Mouse (Mus musculus) left cerebral cortex, postnatal 25 days (tissue): Measurements from ENCODE around the gene Nexmif. TPM values are rescaled to one million over a fixed set of nuclear protein-coding genes. Genes with fewer than 3 reads are reported as not detected.
"Not testable (repeated sequence)": the region's sequence is repeated elsewhere in the genome, so short reads cannot be mapped to it uniquely, and the experiment has no call there.

Experiments used
- DNase-seq, 2 experiments: peaks; one replicate each; pipeline ENCODE4 v3.0.0; 2022; ENCODE audit warnings: low spot score in 2 of 2, mixed read lengths in 1 of 2
- intact Hi-C: fragments of 180-260 bp; cut with DNase I; formaldehyde crosslinking; loops from one replicate; pipeline ENCODE4 v1.15.1; 2025
- microRNA-seq, 2 experiments: library from miRNA; unstranded; fragments of <30 nt; microRNA quantifications; one replicate each; pipeline ENCODE4 v1.2.0; 2022
- total RNA-seq, 2 experiments: library from RNA; stranded (reverse); gene quantifications; 2 replicates each; pipeline ENCODE4 v1.2.3; 2021

The Nexmif gene
- 10 to 100 TPM; 28.8 to 29.8 TPM for total RNA-seq

DNA sequence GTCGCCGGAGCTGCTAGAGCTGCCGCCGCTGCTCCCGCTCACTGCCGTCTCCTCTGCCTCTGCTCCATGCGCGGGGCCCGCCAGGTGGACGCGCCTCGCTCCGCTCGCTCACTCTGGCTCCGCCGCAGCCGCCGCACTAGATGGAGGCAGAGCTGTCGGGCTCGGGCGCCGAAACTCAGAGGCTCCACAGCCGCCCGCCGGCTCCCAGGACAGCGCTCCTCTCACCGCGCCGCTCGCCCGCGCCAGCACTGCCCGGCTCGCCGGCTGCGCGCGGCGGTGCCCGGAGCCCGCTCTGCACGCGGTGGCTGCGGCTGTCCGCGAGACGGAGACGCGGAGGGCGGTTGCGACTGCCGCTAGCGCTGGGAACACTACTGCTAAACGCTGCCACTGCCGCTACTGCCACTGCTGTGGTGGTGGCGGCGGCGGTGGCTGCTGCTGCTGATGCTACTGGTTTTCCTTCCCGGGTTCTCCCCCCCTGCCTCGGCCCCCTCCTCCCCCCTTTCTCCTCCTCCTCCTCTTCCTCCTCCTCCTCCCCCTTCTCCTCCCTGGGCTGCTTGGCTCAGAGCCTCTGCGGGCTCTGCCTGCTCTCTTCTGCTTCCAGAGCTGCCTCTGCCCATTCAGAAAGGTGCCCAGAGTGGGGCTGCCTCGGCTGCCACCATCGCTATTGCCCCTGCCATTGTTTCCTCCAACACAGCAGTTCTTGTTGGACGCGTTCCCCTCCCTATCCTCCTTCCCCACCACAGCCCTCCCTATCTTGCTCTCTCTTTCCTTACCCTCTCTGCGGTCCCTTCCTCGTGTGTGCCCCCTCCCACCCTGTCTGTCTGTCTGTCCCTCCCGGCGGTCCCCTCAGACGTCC lies at the start of gene Nexmif:
Nexmif (minus strand) TSS at position 450 of the 856 bp plus-strand sequence.
- peak; percentile 52 to 53 for DNase-seq
- intact Hi-C loops: loop anchor here (10.0 kb wide), 1 partner anchor 214 kb away; the partner anchor contains the start of gene Abcb7

DNA sequence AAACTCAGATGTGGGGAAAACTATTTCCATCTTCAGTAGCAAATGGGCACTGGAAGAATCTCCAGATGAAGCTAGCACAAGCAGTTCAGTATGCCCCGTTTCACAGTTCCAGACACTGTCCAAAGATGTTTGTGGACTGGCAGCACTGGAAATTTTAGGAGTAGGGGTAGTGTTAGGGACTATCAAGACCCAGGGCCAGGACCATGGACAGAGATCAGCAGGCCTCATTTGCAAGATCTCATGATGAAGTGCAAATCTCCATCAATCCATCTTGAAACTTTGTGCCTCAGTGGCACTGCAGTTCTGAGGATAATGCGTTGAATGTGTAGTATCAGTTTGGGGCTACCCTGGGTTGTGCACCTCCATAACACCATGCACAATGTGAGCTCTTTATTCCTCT lies 7.7 kb upstream of the Nexmif start:
- intact Hi-C loops: loop anchor here (10.0 kb wide), 1 partner anchor 206 kb away; the partner anchor contains the start of gene Abcb7

DNA sequence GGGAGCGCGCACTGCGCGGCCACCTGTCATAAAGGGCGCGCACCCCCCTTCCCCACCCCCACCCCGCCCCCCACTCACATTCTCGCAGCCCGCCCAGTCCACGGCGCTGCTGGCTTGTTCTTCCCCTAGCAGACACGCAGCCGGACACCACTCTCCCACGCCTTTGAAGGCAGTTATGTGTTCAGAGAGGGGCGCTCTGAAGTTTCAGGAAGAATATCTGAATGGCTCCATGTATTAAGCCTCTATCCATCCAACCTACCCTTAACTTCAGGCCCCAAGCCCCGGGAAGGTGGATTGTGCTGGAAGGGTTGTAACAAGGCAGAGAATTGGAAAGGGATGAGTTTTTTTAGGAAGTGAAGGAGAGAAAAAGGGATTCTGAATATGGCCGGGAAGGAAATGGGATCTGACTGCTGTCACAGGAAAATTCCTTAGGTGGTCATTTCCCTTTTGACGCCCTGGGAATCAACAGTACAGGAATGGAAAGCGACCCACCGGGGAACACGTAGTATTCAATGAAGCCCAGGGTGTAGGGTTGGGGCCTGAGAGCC lies 681 bp upstream of the Nexmif start:
- peak in 1 of 2 experiments; percentile 8 for DNase-seq
- intact Hi-C loops: loop anchor here (10.0 kb wide), 1 partner anchor 213 kb away; the partner anchor contains the start of gene Abcb7

More for the DNA sequence above, 7.7 kb upstream of the Nexmif start:
- no peak for DNase-seq

DNA sequence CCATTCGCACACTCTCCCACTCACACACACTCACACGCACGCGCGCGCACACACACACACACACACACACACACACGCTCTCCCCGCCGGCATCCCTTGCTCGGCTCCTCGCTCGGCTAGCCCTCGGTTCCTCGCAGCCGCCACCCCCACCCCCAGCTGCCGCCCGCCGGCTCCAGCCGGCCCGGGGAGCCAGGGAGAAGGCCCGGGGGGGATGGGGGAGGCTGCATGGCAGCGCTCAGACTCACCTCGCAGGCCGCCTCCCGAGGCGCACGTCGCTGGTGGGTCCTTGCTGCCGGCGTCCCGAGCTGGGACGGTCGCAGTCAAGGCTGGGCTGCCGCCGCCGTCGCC lies 623 bp downstream of the Nexmif start:
- intact Hi-C loops: loop anchor here (10.0 kb wide), 1 partner anchor 214 kb away; the partner anchor contains the start of gene Abcb7
- DNase-seq: peak; percentile 35 to 37

DNA sequence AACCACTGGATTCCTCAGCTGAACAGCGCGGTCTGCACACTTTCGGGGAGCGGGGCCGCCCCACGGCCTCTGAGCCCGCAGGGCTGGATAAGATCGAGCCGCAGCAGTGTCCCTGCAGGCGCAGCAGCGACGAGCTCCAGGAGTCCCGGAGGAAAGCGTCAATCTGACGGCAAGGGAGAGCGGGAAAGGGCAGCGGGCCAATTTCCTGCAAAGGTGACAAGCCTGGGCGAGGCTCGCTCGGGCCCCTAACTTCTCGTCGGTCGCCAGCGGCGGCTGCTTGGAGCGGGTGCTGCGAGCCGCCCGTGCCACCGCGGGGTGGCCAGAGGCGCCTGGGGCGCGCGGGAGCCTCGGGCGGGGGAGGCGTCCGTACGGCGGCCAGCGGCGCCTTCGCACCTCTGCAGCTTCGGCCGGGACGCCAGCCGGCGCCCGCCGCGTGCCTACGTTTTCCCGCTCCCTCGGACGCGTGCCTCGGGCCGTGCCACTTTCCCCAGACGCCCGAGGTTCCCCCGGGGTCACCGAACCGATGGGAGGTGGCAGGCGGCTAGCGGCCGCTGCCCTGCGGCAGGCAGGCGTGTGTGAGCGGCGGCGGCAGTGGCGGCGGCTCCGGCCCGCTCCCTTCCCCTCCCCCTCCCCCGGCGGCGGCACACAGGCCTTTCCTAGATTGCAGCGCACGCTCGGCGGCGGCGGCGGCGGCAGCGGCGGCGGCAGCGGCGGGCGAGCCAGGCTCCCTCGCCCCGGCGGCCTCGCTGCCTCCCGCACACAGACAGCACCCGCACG lies 1.2 kb downstream of the Nexmif start:
- intact Hi-C loops: loop anchor here (10.0 kb wide), 1 partner anchor 215 kb away; the partner anchor contains the start of gene Abcb7
- DNase-seq: peak; percentile 21 to 30

DNA sequence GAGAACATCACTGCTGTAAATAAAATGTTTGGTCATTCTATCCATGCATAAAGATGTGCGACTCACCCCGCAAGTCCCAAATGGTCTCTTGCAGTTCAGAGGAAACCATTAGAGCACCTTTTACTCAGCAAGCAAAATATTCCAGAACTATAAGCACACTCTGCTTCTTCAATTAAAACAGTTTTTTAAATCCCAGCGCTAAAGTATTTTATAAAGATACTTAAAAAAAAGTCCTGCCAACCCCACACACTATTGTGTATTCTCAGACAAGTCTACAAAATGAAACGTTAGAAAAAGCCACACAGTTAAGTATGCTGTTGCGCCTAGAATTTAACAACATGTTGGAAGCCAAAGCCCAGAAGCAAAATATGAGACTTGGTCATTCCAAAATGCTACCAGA lies 1.9 kb downstream of the Nexmif start:
- intact Hi-C loops: no loop called here
- DNase-seq: peak in 1 of 2 experiments; percentile 1

DNA sequence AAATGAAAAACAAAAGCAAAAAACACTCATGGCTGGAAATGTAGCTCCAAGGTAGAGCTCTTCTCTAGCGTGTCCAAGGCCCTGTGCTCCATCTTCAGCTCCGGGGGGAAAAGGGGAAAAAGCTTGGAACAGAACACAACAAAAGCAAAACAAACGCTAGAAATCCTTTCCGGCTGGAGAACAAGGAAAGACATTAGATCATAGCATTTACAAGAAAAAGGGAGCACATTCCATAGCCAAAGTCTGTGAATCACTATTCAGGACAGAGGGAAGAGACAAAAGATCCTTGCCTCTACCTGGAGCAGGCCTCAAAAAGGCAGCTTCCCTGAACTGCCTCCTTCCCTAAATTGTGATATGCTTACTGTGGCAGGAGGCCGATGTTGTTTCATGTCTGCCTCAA lies 4.4 kb downstream of the Nexmif start:
- intact Hi-C loops: no loop called here
- DNase-seq: no peak

DNA sequence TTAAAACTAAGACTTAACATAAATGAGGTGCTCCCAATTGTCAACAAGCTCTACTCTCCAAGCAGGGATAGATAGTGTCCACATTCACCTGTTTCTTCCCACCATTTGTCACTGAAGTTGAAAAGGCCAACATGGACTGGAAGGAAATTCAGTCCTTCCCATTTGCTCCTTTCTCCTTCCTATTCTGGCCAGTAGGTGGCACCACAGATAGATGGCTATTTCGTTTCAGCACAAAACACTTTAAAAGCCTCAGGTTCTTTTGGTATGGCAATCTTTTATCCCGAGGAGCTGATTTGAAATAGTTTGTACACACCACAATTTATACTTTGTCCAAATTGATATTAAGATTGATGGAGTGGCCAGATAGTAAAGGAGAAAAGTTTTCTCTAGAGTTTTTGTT lies 21.7 kb downstream of the Nexmif start:
- DNase-seq: peak; percentile 17 to 57
- intact Hi-C loops: loop anchor here (5.0 kb wide), 1 partner anchor 828 kb away; no protein-coding TSS in a partner anchor

DNA sequence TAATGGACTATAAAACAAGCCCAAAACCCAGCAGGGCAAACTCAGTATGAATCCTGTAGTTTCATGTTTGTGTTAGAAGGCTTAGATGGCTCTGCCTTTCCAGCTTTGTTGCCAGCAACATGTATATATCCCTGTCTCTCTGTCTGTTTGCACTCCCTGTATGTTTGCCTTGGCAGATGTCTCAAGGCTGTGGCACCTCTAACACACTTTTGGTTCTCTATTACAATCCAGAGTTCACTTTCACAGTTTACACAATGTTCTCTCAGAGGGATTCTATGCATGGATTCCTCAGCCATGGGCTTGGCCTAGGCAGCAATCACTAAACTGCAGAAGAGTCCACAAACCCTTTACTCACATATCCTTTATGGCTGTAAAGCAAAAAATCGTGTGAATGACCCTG lies 50.9 kb downstream of the Nexmif start:
- no peak for DNase-seq
- intact Hi-C loops: no loop called here

DNA sequence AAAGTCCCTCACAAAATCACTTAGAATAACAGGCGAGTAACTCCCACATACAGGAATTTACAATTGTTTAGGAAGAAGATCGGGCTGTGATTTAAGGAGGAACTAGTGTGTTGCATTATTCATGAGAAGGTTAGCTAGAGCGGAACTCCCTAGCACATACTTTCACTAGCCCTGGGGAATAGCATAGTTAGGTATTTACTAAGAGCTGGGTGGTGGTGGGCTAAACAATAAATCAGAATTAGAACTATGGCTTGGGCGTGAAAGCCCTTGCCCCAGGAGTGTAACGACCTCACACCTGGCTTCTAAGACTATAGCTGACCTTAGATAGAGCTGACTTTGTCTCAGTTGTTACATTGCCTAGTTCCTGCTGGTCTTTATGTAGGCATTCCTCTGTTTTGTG lies 85.7 kb downstream of the Nexmif start:
- intact Hi-C loops, DNase-seq: not testable (repeated sequence)

DNA sequence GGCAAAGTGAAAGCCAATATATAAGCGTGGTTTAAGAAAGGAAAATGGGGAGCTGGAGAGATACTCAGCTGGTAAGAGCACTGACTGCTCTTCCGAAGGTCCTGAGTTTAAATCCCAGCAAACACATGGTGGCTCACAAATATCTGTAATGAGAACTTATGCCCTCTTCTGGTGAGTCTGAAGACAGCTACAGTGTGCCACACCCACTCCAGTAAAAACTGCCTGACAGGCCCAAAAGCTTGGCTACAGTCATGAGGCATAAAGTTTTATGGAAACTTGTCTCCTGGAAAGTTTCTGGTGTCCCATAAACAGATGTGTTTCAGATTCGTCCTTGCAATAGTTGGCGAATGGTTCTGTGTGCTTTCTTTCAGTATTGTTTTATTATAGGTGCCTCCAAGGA lies 86.4 kb downstream of the Nexmif start:
- intact Hi-C loops: no loop called here
- DNase-seq: no peak

DNA sequence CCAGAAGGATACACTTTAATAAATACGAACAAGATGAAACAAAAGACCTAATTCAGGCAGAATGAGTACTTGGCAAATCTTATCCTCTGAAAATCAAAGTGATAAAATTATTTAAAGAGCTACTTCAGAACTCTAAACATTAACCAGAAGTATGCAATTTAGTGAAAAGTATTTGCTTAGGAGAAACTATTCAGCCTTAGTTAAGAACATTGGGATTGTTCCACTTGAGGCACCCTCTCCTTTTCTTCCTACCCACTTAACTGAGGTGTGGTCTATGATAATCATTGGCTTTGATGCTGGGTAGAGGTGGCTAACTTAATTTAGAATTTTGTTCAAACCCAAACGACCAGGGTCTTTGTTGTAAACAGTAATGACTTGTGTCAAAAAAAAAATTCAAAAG lies 146.1 kb downstream of the Nexmif start:
- DNase-seq: no peak
- intact Hi-C loops: loop anchor here (1.0 kb wide), 1 partner anchor 8 kb away; no protein-coding TSS in a partner anchor

DNA sequence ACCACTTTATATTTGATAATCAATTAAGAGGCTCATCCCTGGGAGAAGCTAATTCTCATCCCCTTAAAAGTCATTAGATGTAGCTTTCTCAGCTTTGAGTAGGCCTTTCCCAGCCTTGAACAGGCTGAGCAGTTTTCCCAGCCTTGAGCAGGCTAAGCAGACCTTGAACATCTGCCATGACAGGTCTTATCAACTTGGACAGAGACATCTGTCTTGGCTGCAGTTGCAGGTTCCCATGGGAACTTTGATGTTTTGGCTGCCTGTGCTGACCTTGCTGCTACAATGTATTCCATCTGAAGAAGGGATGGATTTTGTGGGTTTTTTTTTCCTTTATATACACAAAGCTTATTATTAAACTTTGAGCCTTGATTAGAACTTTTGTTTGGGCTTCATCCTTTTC lies 160.7 kb downstream of the Nexmif start:
- intact Hi-C loops: no loop called here

DNA sequence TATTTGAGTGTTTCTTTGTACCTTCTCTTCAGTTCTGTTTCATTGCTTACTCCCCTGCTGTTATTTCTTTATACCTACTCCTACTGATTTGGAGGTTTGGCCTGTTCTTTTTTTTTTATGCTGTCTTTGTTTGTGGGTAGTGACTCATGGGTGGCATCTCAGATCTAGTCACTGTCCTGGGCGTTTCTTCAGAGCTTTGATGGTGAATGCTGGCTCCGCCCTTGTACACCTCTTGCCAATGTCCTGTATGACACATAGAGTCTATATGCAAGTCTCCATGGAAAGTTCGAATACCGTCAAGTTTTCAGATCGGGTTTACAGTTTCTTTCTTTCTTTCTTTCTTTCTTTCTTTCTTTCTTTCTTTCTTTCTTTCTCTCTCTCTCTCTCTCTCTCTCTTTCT lies 167.1 kb downstream of the Nexmif start:
- DNase-seq: no peak
- intact Hi-C loops: no loop called here

More for the DNA sequence above, 160.7 kb downstream of the Nexmif start:
- DNase-seq: no peak

DNA sequence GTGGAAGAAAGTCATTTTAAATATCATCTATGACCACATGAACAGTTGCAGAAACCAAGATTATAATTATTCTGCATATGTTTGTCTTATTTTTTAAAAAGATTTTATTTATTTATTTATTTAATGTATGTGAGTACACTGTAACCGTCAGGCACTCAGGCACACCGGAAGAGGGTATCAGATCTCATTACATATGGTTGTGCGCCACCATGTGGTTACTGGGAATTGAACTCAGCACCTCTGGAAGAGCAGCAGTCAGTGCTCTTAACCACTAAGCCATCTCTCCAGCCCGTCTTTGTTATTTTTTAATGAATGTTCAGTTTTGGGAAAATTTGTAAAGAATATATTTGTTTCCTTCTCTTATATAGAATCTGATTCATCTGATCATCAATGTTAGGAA lies 168.2 kb downstream of the Nexmif start:
- intact Hi-C loops: no loop called here
- peak in 1 of 2 experiments; percentile 3 for DNase-seq

Small RNA genes lying within 50 kb of the gene (microRNA-seq; reads per million reads assigned to microRNA genes)
- gene Gm24993 (0 reads per million in 2 experiments), gene Mir672 (493 to 514 reads per million in 2 experiments)

Other genes with a start within 250 kb of the Nexmif start
- 10 to 100 TPM; 46.8 to 53.5 TPM for gene Rlim, start 219.9 kb downstream of the Nexmif start, total RNA-seq
- 10 to 100 TPM; 26.3 to 28.1 TPM for gene Abcb7, start 212.7 kb upstream of the Nexmif start, total RNA-seq